Mouse (Mus musculus): ENCODE measurements around the gene Calhm3.

DNA sequence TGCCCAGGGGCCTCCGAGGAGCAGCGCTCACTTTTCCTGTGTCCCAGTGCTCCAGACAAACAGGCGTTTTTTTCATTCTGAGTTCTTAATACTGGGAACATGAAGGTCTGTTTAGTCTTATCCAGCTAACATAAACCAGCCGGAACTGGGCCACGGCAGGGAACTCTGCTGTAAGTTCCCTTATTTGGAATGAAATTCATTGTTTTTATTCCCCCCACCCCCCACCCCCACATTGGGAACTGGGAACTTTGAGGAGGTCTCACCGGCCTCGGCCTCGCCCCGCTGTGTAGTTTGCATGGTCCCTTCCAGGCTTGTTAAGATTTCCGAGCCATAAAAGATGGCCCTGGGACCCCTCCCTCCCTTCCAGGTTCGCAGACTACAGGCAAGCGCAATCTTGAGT lies 44.4 kb upstream of the Calhm3 start:
- TF ChIP-seq POLR2A (IDR thresholded peaks at IDR 0.05; ENCODE audit: low read depth, low read length), result no peak
- no peak for TF ChIP-seq CTCF (conservative IDR thresholded peaks at IDR 0.05; ENCODE audit: insufficient read depth, insufficient read length, low read depth, low read length)

All from kidney, adult 2 months (tissue).